Mouse (Mus musculus) forebrain, postnatal 0 days (tissue): ENCODE measurements around the gene LTO1. TPM values are rescaled to one million over a fixed set of nuclear protein-coding genes. Genes with fewer than 3 reads are reported as not detected.
A peak's percentile ranks its signal among the peaks of the same experiment; 100 is the strongest.

ENCODE experiments used
- ATAC-seq: fragments of 200-750 bp; cut with Nextera tagmentation; 2 replicates; pipeline ENCODE4 v1.8.0; 2017; ENCODE audit warnings: mild to moderate bottlenecking, moderate library complexity
- DNase-seq: peaks from one replicate; pipeline ENCODE4 v3.0.0-alpha.2; 2015
- H3K27ac ChIP-seq: fragments of 300-500 bp; sonication (generic); 2 replicates; pipeline ENCODE4 v1.5.1; 2014; ENCODE audit warnings: low read depth, mild to moderate bottlenecking, antibody characterized with exemption, low read length, moderate library complexity, mixed read lengths
- H3K27me3 ChIP-seq: fragments of 300-500 bp; sonication (generic); 2 replicates; pipeline ENCODE4 v1.6.1; 2014; ENCODE audit warnings: mild to moderate bottlenecking, low read length, mixed read lengths; ENCODE audit not compliant: insufficient read depth
- H3K36me3 ChIP-seq: fragments of 300-500 bp; sonication (generic); 2 replicates; pipeline ENCODE4 v1.6.1; 2014; ENCODE audit warnings: mild to moderate bottlenecking, moderate library complexity; ENCODE audit not compliant: insufficient read depth
- H3K4me1 ChIP-seq: fragments of 300-500 bp; sonication (generic); 2 replicates; pipeline ENCODE4 v1.6.1; 2014; ENCODE audit warnings: antibody characterized with exemption; ENCODE audit not compliant: insufficient read depth
- H3K4me2 ChIP-seq: fragments of 300-500 bp; sonication (generic); 2 replicates; pipeline ENCODE4 v1.6.1; 2014; ENCODE audit warnings: low read depth, mild to moderate bottlenecking, moderate library complexity
- H3K4me3 ChIP-seq: fragments of 300-500 bp; sonication (generic); 2 replicates; pipeline ENCODE4 v1.5.1; 2014; ENCODE audit warnings: low read depth, low read length, mixed read lengths
- H3K9ac ChIP-seq: fragments of 300-500 bp; sonication (generic); 2 replicates; pipeline ENCODE4 v1.6.1; 2014; ENCODE audit warnings: mild to moderate bottlenecking
- H3K9me3 ChIP-seq: fragments of 300-500 bp; sonication (generic); 2 replicates; pipeline ENCODE4 v1.6.1; 2016; ENCODE audit warnings: low read length
- CTCF ChIP-seq: sonication (generic); IDR thresholded peaks from 2 replicates; pipeline ENCODE4 v1.5.1; 2016; ENCODE audit warnings: antibody characterized with exemption, control low read depth, low read depth
- WGBS: fragments of 180-500 bp; shearing (Covaris S2); extraction: QIAGEN DNeasy Blood & Tissue Kit; methylation state at CpG from one replicate; pipeline ENCODE4 v1.1.7; 2014; 5-methylcytosine and 5-hydroxymethylcytosine counted together
- polyA plus RNA-seq: library from polyadenylated mRNA; unstranded; fragments of >200 nt; fragmentation: Nextera tagmentation; extraction: Ambion mirVana; gene quantifications from 2 replicates; pipeline ENCODE4 v1.2.1, GENCODE M21; 2015
- total RNA-seq: library from RNA; depleted of rRNA; stranded (reverse); fragments of >200 nt; gene quantifications from 2 replicates; pipeline ENCODE4 v1.2.3, GENCODE M21; 2014

LTO1 gene
- total and polyA plus RNA-seq, 2 experiments from 2014 or later = 17.6 to 21.7 TPM

DNA sequence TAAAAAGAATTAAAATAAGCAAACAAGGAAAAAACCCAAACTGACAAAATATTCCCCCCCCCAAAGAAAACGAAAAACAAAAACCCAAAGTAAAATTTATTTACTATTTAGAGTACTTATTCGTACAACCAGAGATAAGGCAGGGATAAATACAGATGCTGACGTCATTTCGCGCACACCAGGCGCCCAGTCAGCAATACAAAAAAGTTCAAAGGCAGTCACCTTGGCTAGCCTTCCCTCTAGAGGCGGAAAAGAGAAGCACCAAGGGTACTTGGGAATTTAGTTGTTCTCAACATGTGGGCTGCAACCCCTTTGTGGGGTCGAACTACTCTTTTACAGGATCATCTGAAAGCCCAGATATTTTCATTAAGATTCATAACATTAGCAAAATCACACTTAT, 7.1 kb upstream of the LTO1 start:
- no peak overlapping the region for H3K4me3 ChIP-seq
- DNase-seq (no peak), ATAC-seq (no peak)
- H3K27ac ChIP-seq = no peak overlapping the region
- no peaks in the 10 kb centered on the region for H3K4me1 ChIP-seq
- H3K9me3 ChIP-seq = no peaks in the 10 kb centered on the region
- no peak overlapping the region for H3K9ac ChIP-seq
- no peak overlapping the region for H3K4me2 ChIP-seq
- H3K36me3 ChIP-seq = no peaks in the 10 kb centered on the region
- TF ChIP-seq CTCF = no peak; the same call in 1 of the 2 replicates
- no peaks in the 10 kb centered on the region; the same call in 1 of the 2 replicates for H3K27me3 ChIP-seq
- WGBS = 18% methylated on average over 8 of the region's 8 CpGs

DNA sequence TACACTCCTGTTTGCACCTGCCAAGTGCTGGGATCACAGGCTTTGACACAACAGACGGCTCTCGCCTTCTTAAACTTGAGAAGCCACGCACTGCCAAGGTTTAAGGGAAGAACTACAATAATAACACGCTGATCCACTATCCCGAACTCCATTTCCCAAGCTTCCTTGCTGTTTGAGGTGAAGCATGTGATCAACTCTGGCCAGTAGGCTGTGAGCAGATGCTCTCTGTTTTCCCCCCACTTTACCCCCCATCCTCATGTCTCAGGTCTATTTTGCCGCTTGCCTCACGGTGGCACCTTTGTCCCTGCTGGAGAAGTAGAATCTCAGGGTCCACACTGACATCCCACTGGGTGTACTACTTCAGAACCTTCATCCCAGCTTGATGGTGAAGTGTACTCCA, 6.2 kb upstream of the LTO1 start:
- no peak overlapping the region for H3K27ac ChIP-seq
- H3K4me3 ChIP-seq = no peak overlapping the region
- no peaks in the 10 kb centered on the region; the same call in 1 of the 2 replicates for H3K27me3 ChIP-seq
- no peaks in the 10 kb centered on the region for H3K4me1 ChIP-seq
- DNase-seq (peak; percentile 59), ATAC-seq (peak; percentile 84)
- peak; percentile 35 for TF ChIP-seq CTCF
- no peaks in the 10 kb centered on the region for H3K9me3 ChIP-seq
- no peak overlapping the region for H3K9ac ChIP-seq
- WGBS = 30% methylated on average over 7 of the region's 7 CpGs
- H3K4me2 ChIP-seq = peak overlapping the region; percentile 6
- no peaks in the 10 kb centered on the region for H3K36me3 ChIP-seq

- Histone ChIP-seq H3K9ac (no peak overlapping the region), H3K4me3 (no peak overlapping the region), H3K36me3 (no peaks in the 10 kb centered on the region), H3K4me2 (no peak overlapping the region), H3K9me3 (no peaks in the 10 kb centered on the region), H3K27ac (no peak overlapping the region), H3K4me1 (peaks cover 7% of the 10 kb centered on the region; the same call in 1 of the 2 replicates), H3K27me3 (no peaks in the 10 kb centered on the region; the same call in 1 of the 2 replicates)
- no peak for DNase-seq
- WGBS = 93% methylated on average over 1 of the region's 1 CpGs
- ATAC-seq = no peak
- TF ChIP-seq CTCF = no peak
These were observed 3.8 kb upstream of the LTO1 start for GRCm38 (mm10) chr7:144911121-144911520.

DNA sequence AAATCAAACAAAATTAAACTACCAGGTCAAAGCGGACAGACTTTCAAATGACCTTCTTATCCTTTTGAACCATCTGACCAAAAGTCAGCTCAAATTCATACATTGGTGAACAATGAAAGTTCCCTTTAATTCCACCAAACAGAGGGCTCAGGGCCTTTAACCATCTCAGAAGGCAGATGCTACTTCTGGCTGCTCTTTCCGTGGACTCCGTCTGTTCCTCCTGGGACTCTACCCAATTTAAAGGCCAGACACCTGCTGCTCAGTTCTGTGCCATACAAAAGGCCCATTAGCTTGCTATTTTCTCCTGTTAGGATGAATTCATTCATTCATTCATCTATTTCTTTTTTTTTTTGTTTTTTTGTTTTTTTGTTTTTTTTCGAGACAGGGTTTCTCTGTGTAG, 2.0 kb upstream of the LTO1 start:
- H3K9me3 ChIP-seq = no peaks in the 10 kb centered on the region
- no peak overlapping the region for H3K27ac ChIP-seq
- no peak for TF ChIP-seq CTCF
- no peaks in the 10 kb centered on the region for H3K27me3 ChIP-seq
- no peak overlapping the region for H3K4me2 ChIP-seq
- no peak overlapping the region for H3K4me3 ChIP-seq
- no peak for ATAC-seq
- DNase-seq = peak; percentile 30
- H3K4me1 ChIP-seq = peaks cover 7% of the 10 kb centered on the region; the same call in 1 of the 2 replicates
- no peak overlapping the region for H3K9ac ChIP-seq
- WGBS = 54% methylated on average over 4 of the region's 4 CpGs
- no peaks in the 10 kb centered on the region; the same call in 1 of the 2 replicates for H3K36me3 ChIP-seq

DNA sequence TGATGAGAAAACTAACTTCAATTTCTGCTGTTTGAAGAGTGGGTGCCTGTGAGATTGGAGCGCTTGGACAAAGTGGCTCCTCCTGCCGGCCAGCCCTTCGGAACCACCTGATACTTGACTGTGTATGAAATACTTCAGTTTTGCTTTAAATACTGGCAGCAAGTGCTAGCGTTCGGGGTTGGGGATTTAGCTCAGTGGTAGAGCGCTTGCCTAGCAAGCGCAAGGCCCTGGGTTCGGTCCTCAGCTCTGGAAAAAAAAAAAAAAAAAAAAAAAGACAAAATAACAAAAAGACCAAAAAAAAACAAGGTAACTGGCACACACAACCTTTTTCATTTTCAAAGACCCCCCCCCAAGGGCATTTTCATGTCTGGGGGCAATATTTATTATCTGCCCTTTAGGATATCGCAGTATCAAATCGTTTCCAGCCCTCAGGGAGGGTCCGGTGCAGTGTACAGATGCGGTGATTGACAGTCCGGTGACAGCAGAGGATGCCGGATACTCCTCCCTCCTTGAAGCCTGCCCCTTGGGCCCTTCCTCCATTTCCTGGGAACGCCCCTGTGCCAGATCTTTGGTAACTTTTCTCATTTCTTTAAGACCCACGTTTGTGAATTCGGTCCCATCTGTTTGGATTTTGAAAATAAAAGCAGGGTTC, 478 bp upstream of the LTO1 start:
- WGBS = 7% methylated on average over 17 of the region's 17 CpGs
- H3K36me3 ChIP-seq = peaks cover 13% of the 10 kb centered on the region
- H3K4me2 ChIP-seq = peak overlapping the region; percentile 86
- peak overlapping the region; percentile 76 for H3K9ac ChIP-seq
- peaks cover 7% of the 10 kb centered on the region; the same call in 1 of the 2 replicates for H3K4me1 ChIP-seq
- ATAC-seq (peak; percentile 89), DNase-seq (peak; percentile 73)
- peak; percentile 41; the same call in 1 of the 2 replicates for TF ChIP-seq CTCF
- H3K9me3 ChIP-seq = no peaks in the 10 kb centered on the region
- H3K27ac ChIP-seq = peak overlapping the region; percentile 91
- peak overlapping the region; percentile 81 for H3K4me3 ChIP-seq
- no peaks in the 10 kb centered on the region for H3K27me3 ChIP-seq

DNA sequence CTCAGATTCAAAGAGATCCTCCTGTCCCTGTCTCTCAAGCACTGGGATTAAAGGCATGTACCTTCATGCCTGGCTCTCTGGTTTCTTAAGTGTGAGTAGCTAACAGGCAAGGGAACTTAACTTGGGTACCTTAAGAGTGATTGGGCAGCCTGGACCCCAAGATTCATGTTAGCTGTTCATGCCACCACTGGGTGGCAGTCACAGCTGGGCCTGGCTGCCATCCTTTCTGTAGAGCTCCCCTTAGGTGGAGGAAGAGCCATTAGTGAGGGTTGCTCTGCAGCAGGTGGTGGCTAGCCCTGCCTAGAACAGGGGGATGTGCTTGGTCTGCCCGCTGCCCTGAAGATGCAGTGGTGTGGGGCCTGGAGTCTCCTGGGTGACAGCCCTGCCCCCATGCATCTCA, 3.9 kb downstream of the LTO1 start:
- WGBS = 73% methylated on average over 1 of the region's 1 CpGs
- no peak for ATAC-seq

DNA sequence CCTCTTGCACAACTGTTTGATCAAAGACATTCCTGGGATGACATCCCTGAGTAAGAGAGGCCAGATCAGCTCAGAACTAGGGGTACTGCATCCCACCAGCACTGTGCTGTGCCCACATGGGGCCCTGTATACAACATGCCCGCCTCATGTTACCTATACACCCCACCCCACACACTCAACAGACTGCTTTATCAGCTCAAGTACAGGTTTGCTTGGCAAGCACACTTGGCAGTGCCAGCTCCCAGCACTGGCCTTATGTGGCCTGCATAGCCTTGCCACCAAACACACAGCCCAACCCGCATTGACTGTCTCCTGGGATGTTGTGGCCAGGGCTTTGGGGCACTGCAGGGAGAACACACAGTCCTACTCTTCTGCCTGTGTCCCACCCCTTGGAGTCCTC, 12.7 kb downstream of the LTO1 start:
- Histone ChIP-seq H3K9me3 (no peaks in the 10 kb centered on the region), H3K4me2 (no peak overlapping the region), H3K9ac (no peak overlapping the region), H3K36me3 (peaks cover 14% of the 10 kb centered on the region), H3K4me3 (no peak overlapping the region), H3K4me1 (no peaks in the 10 kb centered on the region), H3K27ac (no peak overlapping the region), H3K27me3 (no peaks in the 10 kb centered on the region)
- ATAC-seq (no peak), DNase-seq (no peak)
- no peak for TF ChIP-seq CTCF
- 77% methylated on average over 2 of the region's 2 CpGs for WGBS

More for the DNA sequence above, 3.9 kb downstream of the LTO1 start:
- peak; percentile 65 for TF ChIP-seq CTCF
- Histone ChIP-seq H3K4me2 (no peak overlapping the region), H3K27ac (no peak overlapping the region), H3K4me3 (no peak overlapping the region), H3K9me3 (no peaks in the 10 kb centered on the region), H3K36me3 (peaks cover 46% of the 10 kb centered on the region), H3K9ac (no peak overlapping the region), H3K27me3 (no peaks in the 10 kb centered on the region), H3K4me1 (peaks cover 7% of the 10 kb centered on the region; the same call in 1 of the 2 replicates)
- no peak for DNase-seq
